Mouse (Mus musculus) heart, adult 8-10 months (tissue): ENCODE results near the gene Dll3. TPM values are rescaled to one million over a fixed set of nuclear protein-coding genes. Genes with fewer than 3 reads are reported as not detected.

ENCODE experiments used
- DNase-seq: peaks from one replicate; pipeline ENCODE4 v3.0.0; 2022; ENCODE audit warnings: low spot score
- total RNA-seq, 4 experiments: library from RNA; stranded (reverse); gene quantifications; 2 replicates each; pipeline ENCODE4 v1.2.4; 2022

Gene Dll3
- total RNA-seq, result not detected

DNA sequence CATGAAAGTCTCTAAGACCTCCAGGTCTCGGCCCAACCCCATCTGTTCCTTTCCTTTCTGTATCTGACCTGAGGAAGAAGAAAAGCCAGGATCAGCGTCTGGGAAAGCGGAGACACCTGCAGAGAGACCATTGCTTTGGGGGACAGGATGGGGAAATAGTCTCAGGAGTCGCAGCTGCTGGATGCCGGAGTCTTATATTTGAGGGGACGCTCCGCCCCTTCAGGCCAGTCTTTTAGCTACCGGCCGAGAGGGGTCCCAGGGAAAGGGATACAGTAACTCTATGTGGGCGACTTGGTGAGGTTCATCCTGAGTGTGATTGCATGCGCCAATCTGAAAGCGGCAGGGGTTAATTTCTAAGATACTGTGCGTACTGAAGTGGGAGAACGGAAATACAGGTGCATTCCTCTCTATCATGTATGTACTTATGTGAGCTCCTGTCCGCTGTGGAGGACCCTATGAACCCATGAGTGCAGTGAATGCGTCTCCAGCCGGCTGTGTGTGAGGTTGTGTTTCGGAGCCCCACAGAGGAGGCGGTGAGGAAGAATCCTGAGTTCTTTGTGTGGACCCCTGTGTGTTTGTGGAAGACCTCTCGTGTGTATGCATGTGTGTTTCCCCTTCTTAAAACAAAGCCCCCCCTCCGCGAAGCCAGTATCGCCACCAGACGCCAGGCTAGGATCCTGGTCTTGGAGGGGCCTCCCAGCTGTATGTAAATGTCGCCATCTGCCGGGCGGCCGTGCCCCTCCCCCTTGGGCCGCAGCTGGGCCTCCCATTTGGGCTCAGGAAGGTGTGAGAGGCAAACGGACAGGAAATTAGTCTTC, at the start of gene Dll3:
Dll3 (minus strand) TSS at position 623 of the 818 bp plus-strand sequence.
- DNase-seq, result peak; percentile 28

- no peak for DNase-seq
These were observed 49.7 kb upstream of the Dll3 start for GRCm38 (mm10) chr7:28351676-28352191.

DNA sequence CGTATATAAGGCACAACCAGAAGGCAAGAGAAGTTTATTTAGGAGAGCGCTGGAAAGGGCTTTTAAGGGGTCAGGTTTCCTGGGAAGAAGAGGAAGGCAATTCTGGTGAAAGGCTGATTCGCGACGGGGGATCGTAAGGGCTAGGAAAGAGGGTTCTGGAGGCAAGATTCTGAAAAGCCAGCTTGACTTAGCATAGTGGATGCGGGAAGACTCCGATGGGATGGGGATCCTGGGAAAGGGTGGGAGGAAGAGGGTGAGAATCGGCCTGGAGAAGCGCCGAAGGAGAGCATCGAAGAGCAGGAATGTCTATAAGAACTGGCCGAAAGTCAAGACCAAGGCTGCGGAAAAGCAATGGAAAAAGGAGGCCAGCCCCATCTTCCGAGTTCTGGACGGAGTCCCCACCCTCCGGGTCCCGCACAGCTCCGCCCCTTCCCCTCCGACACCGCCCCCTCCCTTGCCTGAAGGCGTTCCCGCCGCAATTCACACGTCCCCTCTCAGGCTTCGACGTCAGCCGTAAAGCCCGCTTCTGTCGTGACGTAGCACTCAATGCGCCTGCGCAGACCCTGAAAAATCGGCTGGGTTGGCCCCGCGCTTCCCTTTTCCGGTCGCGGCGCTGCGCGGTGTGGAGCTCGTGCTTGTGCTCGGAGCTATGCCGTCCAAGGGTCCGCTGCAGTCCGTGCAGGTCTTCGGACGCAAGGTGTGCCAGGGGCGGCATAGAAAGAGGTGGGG, 48.3 kb upstream of the Dll3 start, which contains the start of gene Rps16:
Rps16 (plus strand) TSS at position 498 of the 729 bp plus-strand sequence.
- DNase-seq, result peak; percentile 99

DNA sequence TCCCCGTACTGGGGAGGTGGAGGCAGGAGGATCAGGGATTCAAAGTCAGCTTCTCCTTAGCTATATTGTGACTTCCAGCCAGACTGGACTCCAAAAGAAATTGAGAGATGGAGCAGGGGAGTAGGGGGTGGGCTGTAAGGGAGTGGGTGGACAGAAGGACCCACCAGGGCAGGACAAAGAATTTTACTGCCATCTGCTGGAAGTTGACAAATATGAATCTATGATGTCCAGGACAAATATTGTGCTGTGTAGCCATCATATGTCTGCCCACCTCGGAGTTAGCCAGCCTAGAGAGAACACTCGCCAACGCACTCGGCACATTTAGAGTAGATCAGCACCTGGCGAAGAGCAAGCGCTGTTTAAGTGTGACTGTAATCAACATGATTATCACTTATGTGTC, 46.6 kb upstream of the Dll3 start:
- DNase-seq, result no peak

GRCm38 (mm10) chr7:28347746-28348145, 45.7 kb upstream of the Dll3 start:
- DNase-seq, result no peak

DNA sequence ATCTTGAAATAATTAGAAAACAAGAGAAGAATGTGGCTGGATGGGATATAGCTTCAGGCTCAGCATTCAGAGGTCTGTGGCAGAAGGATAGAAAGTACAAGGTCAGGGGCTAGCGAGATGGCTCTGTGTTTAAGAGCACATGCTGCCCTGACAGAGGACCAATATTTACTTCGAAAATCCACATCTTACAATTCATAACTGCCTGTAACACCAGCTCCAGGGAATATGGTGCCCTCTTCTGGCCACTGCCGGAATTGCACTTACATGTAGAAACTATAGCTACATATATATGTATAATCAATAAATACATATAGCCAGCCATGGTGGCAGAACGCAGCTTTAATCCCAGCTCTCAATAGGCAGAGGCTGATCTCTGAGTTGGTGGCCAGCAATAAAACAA, 42.6 kb upstream of the Dll3 start:
- peak; percentile 53 for DNase-seq

GRCm38 (mm10) chr7:28341381-28341780, 39.3 kb upstream of the Dll3 start:
- DNase-seq, result no peak

- peak; percentile 67 for DNase-seq
These were observed 37.3 kb upstream of the Dll3 start for GRCm38 (mm10) chr7:28339213-28339917.

DNA sequence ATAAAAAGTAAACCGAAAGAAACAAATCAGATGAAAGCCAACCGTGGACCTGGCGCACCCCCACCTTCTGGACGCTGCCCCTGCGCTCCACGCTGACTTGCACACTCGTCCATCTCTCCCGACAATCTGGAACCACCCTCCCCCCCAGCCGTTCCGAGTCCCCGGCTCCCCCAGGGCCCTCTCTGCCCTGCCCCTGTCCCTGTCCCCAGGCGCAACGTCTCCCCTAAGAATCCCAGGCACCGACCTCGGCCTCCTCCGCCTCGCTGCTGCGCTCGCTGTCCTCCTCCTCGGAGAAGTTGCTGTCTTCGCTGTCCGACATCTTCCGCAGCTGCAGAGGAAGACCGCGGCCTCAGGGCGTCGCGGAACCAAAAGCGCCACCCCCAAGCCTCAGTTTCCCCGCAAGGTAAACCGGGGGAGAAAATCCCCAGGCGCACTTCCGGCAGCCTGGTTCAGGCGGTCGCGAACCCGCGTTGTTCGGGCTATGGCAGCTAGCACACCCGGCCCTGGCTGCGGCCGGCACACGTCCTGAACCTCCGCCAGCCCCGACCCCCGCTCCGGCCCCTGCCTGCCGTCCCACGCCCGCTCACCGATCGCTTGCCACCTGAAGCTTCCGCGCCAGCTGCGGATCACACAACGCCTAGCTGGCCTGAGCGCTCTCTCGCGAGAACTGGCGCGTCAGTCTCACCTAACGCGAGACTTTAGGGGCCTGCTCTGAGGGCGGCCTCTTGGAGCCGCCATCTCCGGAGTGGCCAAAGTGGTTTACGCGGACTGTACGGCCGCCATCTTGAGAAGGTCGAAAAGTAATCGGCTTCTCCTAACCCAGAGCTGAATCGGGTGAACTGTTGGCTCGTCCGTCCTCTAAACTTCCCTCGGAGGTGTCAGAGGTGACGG, 36.3 kb upstream of the Dll3 start, which contains the start of gene Supt5:
Supt5 (minus strand) TSS at position 639 of the 891 bp plus-strand sequence.
- peak; percentile 97 for DNase-seq

DNA sequence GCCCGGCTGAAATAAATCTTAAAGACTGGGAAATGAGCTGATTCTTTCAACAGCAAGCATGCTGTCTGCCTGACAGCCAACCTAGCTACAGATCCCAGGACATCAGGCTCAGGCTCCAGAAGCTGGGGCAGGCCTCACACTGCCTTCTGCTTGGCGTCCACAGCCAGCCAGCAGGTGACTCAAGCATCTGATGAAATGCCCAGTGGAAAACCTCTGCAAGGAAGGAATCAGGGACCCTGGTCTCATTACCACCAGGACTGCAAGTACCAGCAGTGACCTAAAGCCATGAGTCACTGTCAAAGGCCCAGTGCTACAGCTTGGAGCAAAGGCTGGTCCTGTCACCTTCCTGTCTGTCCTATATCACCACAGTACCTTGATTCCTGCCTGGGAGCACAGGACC, 33.4 kb upstream of the Dll3 start:
- no peak for DNase-seq

DNA sequence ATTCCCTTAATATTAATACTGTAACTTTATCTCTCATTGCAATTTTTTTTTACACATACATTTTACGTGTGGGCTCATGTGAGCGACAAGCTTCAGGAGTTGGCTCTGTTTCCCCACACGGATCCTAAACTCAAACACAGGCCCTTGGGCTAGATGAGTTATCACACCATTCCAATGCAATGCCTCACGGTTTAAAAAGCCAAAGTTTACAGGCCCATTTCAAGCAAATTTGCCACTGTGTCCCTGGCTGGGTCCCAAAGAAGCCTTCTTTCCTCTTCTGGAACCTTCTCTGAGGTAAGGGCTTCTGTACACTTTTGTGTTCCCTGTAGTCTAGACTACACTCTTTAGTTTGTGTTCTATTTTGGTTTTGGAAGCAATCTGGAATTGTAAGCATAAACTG, 32.5 kb upstream of the Dll3 start:
- no peak for DNase-seq

GRCm38 (mm10) chr7:28328260-28328659, 26.2 kb upstream of the Dll3 start:
- DNase-seq, result no peak

DNA sequence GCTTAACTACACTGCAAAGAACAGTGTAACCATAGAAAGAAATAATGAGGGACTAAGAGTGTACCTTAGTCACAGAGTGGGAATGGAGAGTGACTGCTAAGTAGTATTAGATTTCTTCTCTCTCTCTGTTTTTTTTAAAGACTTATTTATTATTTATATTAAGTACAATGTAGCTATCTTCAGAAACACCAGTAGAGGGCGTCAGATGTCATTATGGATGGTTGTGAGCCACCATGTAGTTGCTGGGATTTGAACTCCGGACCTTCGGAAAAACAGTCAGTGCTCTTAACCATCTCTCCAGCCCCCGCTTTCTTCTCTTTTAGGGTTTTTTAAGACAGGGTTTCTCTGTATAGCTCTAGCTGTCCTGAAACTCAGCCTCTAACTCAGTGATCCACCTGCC, 24.4 kb upstream of the Dll3 start:
- no peak for DNase-seq

DNA sequence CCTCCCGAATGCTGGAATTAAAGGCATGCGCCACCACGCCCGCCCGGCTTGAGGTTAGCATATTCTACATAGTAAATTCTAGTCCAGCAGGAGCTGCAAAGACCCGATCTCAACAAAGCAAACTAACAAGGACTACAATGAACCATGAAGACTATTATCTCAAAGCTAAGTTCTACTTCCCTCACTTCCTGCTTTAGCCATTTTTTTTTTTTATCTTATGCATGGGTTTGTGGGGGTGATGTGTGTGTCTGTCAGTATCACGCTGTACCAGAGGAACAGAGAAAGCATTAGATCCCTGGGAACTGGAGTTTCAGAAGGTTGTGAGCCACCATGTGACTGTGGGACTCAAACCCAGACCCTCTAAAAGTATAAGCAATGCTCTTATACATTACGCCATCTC, 23.3 kb upstream of the Dll3 start:
- DNase-seq, result no peak

- DNase-seq, result no peak
These were observed 20.1 kb upstream of the Dll3 start for GRCm38 (mm10) chr7:28321974-28322720.

DNA sequence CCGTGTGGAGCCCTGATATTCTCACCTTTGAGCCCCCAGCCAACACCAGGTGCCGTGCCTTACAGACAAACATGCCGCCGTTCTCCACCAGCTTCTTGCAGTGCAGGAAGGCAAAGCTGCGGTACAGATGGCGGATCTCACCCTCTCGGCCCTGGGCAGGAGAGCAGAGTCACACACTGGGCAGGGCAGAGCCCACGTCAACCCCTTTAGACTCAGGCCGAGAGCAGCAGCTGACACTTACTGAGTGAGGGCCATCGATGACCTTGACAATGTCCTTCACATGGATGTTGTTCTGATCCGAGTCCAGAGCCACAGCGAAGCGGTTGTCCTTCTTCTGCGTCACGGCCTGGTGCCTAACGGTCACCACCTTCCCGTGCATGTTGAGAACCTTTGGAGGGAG, 16.7 kb upstream of the Dll3 start:
- no peak for DNase-seq

GRCm38 (mm10) chr7:28318036-28318435, 16.0 kb upstream of the Dll3 start:
- DNase-seq, result no peak

DNA sequence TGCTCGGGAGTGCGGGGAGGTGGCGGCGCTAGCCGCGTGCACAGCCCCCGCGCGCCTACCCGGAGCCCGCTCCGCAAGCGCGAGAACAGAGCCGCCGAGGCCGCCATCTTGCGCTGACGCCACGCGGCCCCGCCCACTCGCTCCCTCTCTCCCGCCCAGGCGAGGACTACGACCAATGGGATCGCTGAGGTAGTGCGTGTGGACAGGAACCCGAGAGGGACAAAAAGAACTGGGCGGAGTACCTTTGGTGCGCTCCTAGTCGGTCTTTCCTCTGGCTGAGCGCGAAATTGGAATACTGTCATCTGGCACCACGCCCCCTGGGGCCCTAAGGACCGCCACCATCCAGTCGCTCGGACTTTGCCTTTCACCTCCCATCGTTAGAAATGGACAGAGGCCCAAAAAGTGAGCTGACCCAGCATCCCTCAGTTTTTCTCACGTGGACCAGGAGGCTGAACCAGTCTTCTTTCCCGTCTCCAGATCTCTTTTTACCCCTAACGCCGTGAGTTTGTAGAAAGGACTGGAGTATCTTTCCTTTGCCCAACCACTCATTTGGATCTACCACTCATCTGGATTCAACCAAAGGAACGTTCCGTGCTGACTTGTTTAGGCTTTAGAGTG, 10.0 kb upstream of the Dll3 start, which contains the start of gene Timm50:
Timm50 (minus strand) TSS at position 147 of the 618 bp plus-strand sequence.
- DNase-seq, result peak; percentile 99

DNA sequence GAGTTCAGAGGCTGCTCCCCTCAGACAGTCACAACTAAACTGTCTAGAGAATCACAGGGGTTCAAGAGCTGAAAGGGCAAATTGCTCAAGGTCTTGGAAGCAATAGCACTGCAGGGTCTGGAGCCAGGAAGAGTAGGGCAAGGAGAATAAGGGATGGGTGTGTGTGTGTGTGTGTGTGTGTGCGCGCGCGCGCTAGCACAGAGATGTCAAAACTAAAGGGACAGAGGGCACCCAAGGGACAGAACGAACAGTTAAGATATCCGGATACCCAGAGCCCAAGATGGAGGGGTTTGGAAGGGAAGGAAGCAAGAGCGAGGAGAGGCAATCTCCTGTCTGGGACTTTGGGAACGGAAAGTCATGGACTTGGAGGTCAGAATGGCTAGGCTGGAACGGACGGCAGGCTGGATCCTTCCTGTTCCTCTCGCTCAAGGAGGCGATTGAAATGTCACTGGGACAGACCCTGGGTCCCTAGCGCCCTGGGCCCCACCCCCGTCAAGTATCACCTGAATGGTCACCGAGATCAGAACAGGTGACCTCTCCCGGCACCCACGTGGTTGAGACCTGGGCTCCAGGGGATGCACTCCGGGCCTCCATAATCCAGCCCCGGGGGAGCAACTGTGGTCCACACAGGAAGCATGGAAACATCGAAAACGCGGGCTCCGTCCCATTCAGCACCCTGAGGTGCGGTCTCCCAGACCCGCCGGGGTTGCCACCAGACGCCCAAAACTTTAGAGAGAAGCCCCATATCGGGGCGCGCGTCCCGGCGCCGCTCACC, 9.3 kb upstream of the Dll3 start:
- no peak for DNase-seq
